Mouse (Mus musculus): ENCODE measurements around the gene Copz1. TPM values are rescaled to one million over a fixed set of nuclear protein-coding genes. Genes with fewer than 3 reads are reported as not detected.

The Copz1 gene
- 129 TPM for polyA plus RNA-seq (2014; fragmentation: Illumina TruSeq; extraction: RNeasy Lipid Tissue Mini Kit (QIAGEN cat#74804); ENCODE audit: low replicate concordance)

GRCm38 (mm10) chr15:103272419-103273279 lies at the start of gene Copz1:
TSS of gene Copz1 (plus strand) at chr15:103272714.

GRCm38 (mm10) chr15:103239685-103240159 lies 32.8 kb upstream of the Copz1 start, which contains the start of gene Cbx5:
TSS of gene Cbx5 (minus strand) at chr15:103239816.

GRCm38 (mm10) chr15:103240160-103241028 lies 32.1 kb upstream of the Copz1 start, which contains the start of gene Hnrnpa1:
TSS of gene Hnrnpa1 (plus strand) at chr15:103240432.

GRCm38 (mm10) chr15:103257790-103258728 lies 14.5 kb upstream of the Copz1 start, which contains the start of gene Nfe2:
TSS of gene Nfe2 (minus strand) at chr15:103258403.

GRCm38 (mm10) chr15:103310365-103310910 lies 37.9 kb downstream of the Copz1 start, which contains the start of gene Gpr84:
TSS of gene Gpr84 (minus strand) at chr15:103310612.

GRCm38 (mm10) chr15:103339961-103340337 lies 67.4 kb downstream of the Copz1 start, which contains the start of gene Zfp385a:
TSS of gene Zfp385a (minus strand) at chr15:103340093.

Other genes starting within 250 kb of the Copz1 start
- gene Smug1, start 105.6 kb upstream of the Copz1 start, polyA plus RNA-seq (2014; fragmentation: Illumina TruSeq; extraction: RNeasy Lipid Tissue Mini Kit (QIAGEN cat#74804); ENCODE audit: low replicate concordance): 10.2 TPM
- 48.7 TPM for gene Cbx5, start 32.9 kb upstream of the Copz1 start, polyA plus RNA-seq (2014; fragmentation: Illumina TruSeq; extraction: RNeasy Lipid Tissue Mini Kit (QIAGEN cat#74804); ENCODE audit: low replicate concordance)
- gene Hnrnpa1, start 32.3 kb upstream of the Copz1 start, polyA plus RNA-seq (2014; fragmentation: Illumina TruSeq; extraction: RNeasy Lipid Tissue Mini Kit (QIAGEN cat#74804); ENCODE audit: low replicate concordance): 367 TPM
- not detected for gene Nfe2, start 14.3 kb upstream of the Copz1 start, polyA plus RNA-seq (2014; fragmentation: Illumina TruSeq; extraction: RNeasy Lipid Tissue Mini Kit (QIAGEN cat#74804); ENCODE audit: low replicate concordance)
- gene Gpr84, start 37.9 kb downstream of the Copz1 start, polyA plus RNA-seq (2014; fragmentation: Illumina TruSeq; extraction: RNeasy Lipid Tissue Mini Kit (QIAGEN cat#74804); ENCODE audit: low replicate concordance): not detected
- not detected for gene Zfp385a, start 67.4 kb downstream of the Copz1 start, polyA plus RNA-seq (2014; fragmentation: Illumina TruSeq; extraction: RNeasy Lipid Tissue Mini Kit (QIAGEN cat#74804); ENCODE audit: low replicate concordance)
- gene Itga5, start 94.0 kb downstream of the Copz1 start, polyA plus RNA-seq (2014; fragmentation: Illumina TruSeq; extraction: RNeasy Lipid Tissue Mini Kit (QIAGEN cat#74804); ENCODE audit: low replicate concordance): not detected
- not detected for gene Gtsf1, start 157.8 kb downstream of the Copz1 start, polyA plus RNA-seq (2014; fragmentation: Illumina TruSeq; extraction: RNeasy Lipid Tissue Mini Kit (QIAGEN cat#74804); ENCODE audit: low replicate concordance)
- gene Gtsf2, start 175.8 kb downstream of the Copz1 start, polyA plus RNA-seq (2014; fragmentation: Illumina TruSeq; extraction: RNeasy Lipid Tissue Mini Kit (QIAGEN cat#74804); ENCODE audit: low replicate concordance): not detected
- gene Nckap1l, start 181.1 kb downstream of the Copz1 start, polyA plus RNA-seq (2014; fragmentation: Illumina TruSeq; extraction: RNeasy Lipid Tissue Mini Kit (QIAGEN cat#74804); ENCODE audit: low replicate concordance): 7.4 TPM
- gene Pde1b, start 230.3 kb downstream of the Copz1 start, polyA plus RNA-seq (2014; fragmentation: Illumina TruSeq; extraction: RNeasy Lipid Tissue Mini Kit (QIAGEN cat#74804); ENCODE audit: low replicate concordance): 1.2 TPM

Measured in small intestine, adult 10 weeks (tissue).